Mouse (Mus musculus): ENCODE results near the gene Det1. TPM values are rescaled to one million over a fixed set of nuclear protein-coding genes. Genes with fewer than 3 reads are reported as not detected.

Gene Det1
- total RNA-seq, 2 experiments from 2014 or later: 7.0 to 7.6 TPM

DNA sequence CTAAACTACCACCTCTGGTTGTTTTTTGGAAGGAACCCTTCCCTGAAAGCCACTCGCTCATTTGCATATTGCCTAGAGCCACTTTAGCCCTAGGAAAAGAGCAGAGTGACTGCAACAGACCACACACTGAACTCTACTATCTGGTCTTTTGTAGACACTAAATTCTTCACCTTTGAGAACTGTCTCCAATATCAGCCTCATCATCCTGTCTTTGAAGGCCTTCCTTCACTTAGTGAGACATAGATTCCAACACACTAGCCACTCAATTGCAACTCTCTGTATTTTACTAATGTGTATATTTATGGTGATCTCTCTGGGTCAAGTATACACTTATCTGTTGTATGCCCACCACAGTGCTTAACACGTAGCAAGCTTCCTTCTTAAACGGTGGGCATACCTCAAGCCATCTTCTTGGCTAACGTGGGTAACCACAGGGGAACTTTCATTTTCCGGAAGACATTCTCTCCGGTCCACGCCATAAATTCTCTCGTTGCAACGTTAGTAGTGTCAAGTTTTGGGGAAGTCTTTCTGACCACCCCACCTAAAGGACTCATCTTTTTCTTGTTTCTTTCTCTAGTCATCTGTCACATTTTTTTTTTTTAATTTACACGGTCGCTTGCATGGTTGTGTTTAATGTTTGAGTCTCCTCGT is 872 bp downstream of the Det1 start:
- no peak for DNase-seq

DNA sequence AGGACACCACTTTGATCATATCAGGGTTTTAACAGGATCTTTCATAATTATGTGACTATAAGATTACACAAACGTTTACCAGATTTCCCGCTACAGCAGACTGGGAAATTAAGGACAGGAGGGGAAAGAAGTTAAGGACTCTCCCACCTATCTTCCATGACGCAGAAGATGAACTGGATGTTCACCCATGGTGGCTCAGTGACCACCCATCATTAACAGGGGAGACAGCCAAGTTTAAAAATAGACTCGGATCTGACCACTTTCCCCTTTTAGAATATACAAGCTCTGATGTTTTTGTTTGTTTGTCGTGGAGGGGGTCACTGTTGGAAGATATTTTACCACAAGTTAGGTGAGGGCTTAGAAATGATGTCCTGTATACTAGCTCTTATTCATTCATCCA is 5.5 kb downstream of the Det1 start:
- no peak for DNase-seq

DNA sequence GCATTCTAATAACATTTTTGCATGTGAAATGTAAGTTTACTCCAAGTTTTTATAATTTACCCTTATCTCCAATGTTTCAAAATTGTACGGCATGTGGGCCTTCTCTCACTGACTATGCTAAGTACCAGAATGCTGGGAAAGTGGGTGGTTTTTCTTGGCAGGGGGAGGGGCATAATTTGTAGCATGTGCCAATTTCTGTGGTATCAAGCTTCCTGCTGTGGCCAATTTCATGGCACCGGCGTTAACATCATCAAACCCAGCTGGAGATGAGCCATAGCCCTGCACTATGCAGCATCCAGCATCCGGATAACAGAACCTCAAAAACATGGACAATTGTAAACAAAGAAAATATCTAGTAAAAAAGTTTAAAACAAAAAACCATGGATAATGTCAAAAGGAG is 9.8 kb downstream of the Det1 start:
- no peak for DNase-seq

DNA sequence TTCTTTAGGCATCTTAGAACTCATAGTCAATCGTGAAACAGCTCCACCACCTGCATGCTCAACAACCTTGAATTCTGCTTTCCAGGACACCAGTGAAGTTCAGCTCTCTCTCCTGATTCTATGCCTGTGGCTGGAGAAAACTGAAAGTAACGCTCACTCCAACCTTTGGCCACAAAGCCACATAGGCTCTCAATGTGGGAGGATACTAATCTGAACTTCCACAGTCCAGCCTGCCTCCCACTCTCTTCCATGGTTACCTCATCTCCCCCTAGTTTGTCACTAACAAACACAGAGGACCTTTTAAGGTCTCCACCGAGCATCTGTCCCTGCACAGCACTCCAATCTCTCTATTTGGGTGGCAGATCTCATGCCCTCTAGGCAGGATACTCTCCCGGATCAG is 11.4 kb downstream of the Det1 start:
- no peak for DNase-seq

DNA sequence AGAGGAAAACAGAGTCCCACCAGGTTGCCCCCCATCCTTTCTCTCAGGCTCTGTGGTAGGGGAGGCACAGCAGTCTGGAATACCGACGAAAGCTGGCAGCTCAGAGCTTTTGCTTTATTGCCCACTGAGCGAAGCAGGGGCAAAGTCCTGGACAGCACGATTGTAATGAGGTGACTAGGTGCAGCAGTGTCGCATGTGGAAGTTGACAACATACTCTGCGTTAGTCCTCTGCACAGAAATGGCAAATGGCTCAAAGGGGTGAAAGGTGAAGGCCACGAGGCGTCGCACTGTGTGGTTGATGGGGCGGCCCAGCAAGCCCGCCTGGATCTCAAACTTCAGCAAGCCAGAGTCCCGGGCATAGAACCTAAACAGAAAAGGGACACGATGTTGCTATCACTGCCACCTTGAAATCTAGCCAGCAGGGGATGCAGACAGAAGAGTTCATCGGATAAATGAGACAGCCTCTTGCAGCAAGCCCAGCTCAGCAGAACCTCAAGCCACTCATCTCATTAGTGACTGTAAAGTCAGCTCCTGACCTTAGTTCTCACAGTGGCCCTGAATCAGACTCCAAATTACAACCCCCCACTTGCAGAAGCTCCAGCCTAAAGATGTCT is 19.2 kb downstream of the Det1 start:
- no peak for DNase-seq

DNA sequence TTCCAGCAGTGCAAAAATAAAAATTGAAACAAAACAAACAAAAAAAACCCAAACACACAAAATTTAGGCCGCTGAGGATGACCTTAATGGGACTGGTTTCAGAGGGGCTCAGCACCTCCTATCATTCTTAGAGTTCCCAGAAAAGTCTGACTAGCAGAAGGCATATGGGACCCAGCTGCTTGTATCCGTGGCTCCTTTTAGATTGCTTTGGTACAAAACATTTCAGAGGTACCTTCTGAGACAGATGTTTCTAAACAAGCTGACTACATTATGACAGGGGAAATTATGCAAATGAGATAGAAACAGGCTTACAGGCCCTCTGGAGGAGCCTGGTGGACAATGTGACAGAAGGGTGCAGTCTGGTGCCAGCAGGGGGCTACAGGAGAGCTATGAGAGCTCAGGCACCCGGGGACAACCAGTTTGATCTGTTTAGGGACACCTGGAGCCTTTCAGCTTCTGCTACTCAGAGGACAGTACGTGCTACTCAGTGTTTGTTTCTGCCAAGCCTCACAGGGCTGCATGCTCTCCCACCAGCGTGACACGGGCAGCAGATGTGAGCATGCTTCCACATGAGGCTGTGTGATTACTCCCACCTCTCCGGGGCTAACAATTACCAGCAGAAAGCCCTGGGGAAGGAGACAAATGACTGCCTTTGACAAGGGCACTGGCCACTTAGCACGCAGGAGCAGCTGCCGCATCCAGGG is 20.2 kb downstream of the Det1 start:
- DNase-seq: no peak

DNA sequence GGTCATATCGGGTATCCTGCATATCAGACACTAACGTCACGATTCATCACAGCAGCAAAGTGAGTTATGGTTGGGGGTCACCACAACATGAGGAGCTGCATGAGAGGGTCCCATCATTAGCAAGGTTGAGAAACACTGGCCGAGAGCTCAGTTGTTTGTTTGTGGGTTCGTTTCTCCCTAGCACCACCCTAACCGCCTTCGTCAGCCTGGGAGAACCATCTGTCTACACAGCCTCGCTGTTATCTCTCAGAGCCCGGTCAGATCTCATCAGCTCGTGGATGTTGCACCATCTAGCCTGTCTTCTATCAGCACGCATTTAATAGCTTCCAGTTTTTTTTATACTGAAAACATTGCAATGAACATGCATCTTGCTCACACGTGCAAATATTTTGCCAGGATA is 28.7 kb downstream of the Det1 start:
- DNase-seq: no peak

DNA sequence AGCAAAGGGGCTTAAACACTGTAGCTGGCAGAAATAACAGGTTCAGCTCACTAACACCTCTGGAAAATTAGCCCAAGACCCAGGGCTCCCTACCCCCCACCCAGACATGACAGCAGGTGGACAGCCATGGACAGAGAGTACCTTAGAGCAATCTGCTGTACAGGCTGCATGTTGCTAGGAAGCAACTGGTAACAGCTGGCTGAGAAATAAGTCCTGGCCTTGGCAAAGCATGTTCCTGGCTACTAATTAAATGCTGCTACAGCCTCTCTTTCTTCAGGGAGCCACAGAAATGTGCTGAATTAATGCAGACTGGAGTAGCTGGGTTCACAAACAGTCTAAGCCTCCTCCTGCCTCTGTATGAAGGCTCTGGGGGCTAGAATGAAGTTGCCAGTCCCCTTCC is 32.3 kb downstream of the Det1 start:
- DNase-seq: no peak

DNA sequence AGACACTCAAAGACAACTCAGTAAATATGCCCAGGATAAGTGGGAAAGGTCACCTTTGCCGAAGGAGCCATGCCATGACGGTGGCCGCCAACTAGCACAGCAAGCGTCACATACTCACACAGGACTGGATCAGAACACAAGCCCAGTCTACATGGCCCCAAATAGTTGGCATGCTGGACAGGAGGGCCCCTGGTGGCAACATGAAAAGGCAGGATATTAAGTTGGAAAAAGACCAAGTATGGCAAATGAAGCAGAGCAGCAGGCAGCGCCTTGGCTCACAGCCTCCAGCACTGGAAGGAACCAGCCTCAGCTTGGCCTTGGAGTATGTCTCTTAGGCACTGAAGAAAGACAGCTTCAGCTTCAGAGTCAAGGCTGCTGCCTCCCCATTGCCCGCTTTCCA is 33.3 kb downstream of the Det1 start:
- DNase-seq: no peak

DNA sequence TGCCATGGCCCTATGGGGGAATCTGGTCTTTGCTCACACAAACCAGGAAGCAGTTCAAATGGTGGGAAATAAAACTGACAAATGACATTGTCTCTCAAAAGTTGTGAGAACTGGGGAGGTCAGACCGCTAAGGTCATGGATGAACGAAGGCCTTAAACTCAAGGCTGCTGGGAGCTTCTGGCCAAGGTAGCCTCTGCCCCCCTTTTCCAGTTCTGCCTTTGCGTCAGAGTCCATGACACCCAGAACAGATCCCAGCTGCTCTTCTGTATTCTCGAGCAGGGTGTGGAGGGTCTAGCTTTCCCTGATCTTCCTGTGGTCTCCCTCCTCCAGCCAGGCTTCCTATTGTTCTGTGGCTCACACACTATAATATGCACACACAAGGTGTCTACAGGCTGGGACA is 39.9 kb downstream of the Det1 start:
- no peak for DNase-seq

DNA sequence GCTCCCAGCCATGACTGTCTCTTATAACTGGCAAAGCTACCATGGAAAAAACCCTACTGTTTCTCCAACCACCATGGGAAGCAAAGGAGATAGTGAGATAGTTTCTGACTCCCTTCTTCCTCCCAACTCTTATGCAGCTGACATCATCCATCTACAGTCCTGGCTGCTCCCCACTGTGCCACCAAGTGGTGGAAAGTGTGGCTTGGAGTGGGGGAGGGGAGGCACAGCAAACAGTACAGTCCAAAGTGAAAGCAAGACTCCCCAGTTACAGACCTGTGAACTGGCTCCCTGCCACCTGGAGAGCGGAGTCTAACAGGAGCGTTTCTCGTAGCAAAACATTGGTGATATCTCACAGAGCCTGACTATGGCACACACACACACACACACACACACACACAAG is 43.2 kb downstream of the Det1 start:
- no peak for DNase-seq

DNA sequence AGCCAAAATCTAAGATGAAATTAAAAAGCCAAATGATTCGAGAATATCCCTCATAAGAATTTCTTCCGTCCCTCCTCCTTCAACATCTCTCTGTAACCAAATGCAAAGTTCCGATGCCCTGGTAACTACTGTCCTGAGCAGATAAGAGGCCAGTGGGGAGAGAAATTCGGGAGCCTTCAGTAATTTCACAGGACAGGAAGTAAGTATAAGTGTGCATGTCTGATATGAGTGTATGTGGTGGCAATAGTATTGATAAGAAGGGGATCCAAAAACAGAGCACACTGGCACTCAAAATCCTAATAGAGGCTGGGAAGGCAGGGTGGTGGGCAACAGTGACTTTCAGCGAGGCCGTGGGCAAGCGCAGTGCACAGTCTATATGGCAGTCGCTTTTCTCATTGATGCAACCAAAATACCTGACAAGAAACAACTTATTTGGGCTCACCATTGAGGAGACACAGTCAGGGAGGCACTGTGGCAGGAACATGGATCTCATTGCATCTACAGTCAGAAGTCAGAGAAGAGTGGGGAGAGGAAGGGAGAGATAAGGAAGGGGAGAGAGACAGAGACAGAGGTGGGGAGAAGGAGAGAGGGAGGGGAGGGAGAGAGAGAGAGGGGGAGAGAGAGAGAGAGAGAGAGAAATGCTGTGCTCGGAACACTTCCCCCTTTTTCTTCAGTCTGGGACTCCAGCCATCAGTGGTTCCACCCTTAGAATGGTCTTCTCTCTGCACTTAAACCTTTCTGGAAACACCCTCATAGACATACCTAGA is 47.1 kb downstream of the Det1 start:
- no peak for DNase-seq

DNA sequence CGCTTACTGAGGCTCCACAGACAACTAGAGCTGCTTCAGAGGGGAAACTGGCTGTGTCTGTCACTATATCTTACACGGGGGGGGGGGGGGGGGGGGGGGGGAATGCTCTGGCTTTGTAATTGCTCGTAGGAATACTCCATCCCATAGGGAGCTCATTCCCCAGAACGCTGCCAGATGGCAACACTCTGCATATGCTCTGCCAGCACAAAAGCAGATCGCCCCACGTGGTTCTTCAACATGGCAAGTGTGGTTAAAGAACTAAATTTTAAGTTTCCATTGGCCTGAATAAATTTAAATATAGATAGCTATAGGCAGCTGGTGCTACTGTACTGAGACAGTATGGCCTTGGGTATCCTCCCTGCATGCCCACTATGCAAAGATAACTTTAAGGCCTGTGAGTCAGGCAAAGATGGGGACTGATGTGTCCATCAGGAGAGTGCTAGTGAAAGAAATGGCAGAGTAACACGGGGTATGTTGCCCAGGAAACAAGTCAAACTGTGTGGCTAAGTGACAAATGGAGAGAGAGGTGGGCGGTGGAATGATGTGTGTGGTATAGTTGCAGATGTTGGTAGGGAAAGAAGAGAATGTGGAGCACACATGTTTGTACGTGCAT is 49.1 kb downstream of the Det1 start:
- DNase-seq: peak; percentile 67 to 70

DNA sequence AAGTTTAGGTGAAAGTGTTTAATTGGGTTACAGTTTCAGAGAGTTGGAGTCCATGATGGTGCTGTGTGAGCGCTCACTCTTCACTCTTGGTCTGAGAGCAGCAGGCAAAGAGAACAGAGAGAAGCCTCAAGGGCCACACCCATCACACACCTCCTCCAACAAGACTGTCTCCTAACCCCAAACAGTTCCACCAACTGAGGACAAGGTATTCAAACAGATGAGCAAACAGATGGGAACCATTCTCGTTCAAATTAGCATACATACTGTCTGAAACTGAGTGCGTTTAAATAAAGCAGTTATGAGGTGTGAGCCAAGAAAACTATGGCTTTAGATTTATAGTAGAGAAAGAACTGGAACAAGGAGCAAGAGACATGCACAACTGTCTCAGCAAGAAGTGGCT is 50.4 kb downstream of the Det1 start:
- no peak for DNase-seq

DNA sequence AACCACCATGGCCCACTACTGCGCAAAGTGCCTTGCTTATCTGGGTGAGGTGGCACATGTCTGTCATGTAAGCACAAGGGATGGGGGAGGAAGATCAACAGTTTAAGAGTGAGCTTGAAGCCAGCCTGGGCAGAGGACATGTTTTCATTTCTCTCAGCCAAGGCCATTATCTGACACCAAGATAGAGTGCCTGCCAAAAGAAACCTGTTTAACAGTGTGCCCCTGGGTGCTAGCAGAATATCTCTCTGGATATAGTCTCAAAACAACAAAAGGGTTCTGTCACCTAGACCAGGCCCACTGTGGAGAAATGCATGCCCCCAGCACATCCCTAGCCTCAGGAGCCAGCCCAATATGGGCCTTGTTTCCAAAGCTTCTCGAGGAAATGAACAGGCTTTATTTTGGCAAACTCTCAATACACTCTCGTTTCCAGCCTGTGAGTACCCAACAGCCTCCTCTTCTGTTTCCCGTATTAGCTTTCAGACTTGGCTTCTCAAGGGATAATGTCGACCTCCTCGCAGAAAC is 52.4 kb downstream of the Det1 start:
- DNase-seq: no peak

DNA sequence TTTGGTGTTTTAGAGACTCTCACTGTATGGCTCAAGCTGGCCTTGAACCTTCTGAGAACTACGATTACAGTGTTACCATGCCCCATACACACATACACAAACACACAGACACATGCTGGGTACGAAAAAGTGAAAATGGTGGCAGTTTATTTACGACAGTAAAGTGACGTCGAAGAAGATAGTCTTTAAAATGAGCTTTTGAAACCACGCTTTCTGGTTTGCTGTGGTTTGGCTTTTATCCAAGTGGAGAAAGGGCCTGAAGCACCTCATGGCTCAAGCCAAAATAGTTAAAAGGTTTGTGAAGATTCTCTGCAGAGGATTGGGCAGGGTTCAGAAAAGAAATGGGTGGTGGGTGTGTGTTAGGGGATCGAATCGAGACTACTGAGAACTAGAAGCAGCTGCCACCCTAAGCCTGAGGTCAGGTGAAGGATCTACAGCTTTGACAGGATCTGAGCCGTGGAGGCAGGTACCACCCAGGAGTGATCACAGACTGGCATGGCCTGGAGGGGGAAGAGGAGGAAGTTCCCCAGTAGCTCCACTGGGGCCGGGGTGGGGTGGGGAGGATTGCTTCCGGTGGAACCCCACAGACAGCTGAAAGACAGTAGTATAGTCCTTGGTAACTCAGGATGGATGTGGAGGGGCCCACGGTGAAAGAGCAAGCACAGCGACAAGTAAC is 53.0 kb downstream of the Det1 start:
- DNase-seq: no peak

DNA sequence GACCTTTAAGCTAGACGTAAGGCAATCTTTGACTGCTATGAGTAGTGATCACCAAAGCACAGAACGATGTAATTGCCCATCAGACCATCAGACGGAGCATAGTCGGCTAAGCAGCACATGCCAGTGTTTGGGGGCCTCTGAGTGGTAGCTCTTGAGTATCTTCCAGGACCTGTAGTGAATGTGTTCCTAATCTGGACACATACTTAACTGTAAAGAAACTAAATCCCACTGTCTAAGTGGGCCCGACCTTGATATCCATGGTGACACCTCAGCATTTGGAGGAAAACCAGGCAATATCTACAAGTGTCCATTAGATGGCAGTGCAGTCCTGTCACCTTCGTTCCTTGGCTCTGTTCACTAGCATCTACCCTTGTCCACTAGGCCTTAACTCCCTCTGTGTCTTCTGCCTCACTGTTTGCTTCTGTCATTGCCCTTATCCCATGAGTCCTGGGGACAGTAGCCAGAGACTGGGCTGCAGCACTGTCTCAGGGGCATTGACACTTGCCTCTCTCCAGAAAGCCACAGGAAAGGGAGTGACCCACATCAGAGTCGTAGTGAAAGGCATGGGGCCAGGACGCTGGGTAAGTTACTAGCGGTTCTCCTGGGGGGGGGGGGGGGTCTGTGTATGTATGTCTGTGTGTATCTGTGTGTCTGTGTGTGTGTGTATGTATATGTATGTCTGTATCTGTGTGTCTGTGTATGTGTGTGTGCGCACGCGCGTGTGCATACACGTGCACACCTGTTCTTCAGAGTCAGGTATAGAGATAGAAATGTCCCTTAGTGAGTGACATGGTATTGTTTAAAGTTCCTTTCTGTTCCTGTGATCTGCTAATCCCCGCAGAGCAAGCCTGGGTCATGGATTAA is 55.5 kb downstream of the Det1 start:
- peak; percentile 27 to 53 for DNase-seq

DNA sequence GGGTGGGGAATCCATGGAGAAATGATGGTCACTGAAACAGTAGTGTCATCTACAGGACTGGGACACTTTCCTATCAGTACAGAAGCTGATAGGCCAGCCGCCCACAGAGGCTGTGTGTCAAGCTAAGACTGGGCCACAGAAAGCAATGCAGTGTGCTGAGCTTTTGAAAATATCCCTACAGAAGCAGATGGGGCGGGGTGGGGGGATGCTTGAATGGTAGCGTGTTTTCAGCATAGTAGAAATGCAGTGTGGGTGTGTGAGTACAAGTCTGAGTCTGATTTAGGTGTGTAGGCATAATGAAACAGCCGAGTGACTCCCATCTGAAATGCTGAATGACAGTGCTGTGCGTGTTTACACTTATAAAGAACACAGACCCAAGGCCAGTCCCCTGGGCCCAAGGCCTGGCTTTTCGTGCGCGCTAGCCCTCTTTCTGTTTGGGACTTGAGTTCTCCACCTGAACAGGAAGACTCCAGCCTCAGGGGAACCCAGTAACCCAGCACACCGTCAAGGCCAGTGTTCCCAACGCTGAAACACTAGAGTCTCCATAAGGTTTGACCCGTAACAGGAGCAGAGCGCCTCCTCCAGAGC is 59.2 kb downstream of the Det1 start:
- peak; percentile 33 to 46 for DNase-seq

DNA sequence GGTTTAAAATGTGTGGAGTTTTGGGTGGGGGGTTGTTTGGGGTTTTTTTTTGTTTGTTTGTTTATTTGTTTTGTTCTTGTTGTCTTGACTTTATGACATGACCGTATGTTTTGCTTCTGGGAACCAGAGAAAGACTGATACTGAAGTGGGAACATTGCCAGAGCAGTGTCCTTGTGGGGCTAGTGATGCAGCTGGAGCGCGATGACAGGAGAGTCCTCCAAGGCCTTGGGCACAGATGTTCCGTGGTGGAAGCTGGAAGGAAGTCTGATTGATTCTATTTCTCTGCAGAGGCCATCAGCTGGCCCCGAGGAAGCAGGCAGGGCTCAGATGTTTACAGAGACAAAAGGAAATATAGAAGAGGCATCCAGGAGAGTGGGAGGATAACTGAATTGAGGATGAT is 61.2 kb downstream of the Det1 start:
- no peak for DNase-seq

Data from layer of hippocampus, postnatal 36 days (tissue).